Mouse (Mus musculus): ENCODE measurements around the gene Wdr1. TPM values are rescaled to one million over a fixed set of nuclear protein-coding genes. Genes with fewer than 3 reads are reported as not detected.

Gene Wdr1
- polyA plus RNA-seq, 1 experiment from 2014 or later: 173 TPM

- H3K36me3 ChIP-seq (replicated peaks): no peaks in the 10 kb centered on the region
- no peaks in the 10 kb centered on the region for H3K27me3 ChIP-seq (ENCODE audit: poor library complexity, severe bottlenecking)
- no peak overlapping the region for H3K27ac ChIP-seq
- no peak overlapping the region for H3K4me3 ChIP-seq
- peaks cover 9% of the 10 kb centered on the region for H3K4me1 ChIP-seq
- 86% methylated on average over 1 of the region's 1 CpGs for WGBS
- no peak for DNase-seq (ENCODE audit: extremely low spot score, low spot score)
- H3K9me3 ChIP-seq: no peaks in the 10 kb centered on the region
Measured at GRCm38 (mm10) chr5:38504116-38504515, 58.9 kb downstream of the Wdr1 start.

- Histone ChIP-seq H3K36me3 (replicated peaks) (no peaks in the 10 kb centered on the region), H3K27ac (no peak within 1 kb of the TSS), H3K9me3 (no peaks in the 10 kb centered on the region), H3K4me1 (peaks cover 9% of the 10 kb centered on the region), H3K4me3 (no peak within 1 kb of the TSS), H3K27me3 (ENCODE audit: poor library complexity, severe bottlenecking) (no peaks in the 10 kb centered on the region)
- DNase-seq (ENCODE audit: extremely low spot score, low spot score): no peak
- 94% methylated on average over 4 of the region's 4 CpGs for WGBS
Measured at GRCm38 (mm10) chr5:38502992-38503391, 60.0 kb downstream of the Wdr1 start, which contains the start of gene Slc2a9. TSS of gene Slc2a9 (minus strand) at chr5:38503143.

- peaks cover 5% of the 10 kb centered on the region for H3K4me1 ChIP-seq
- no peak overlapping the region for H3K4me3 ChIP-seq
- H3K36me3 ChIP-seq (replicated peaks): no peaks in the 10 kb centered on the region
- H3K9me3 ChIP-seq: no peaks in the 10 kb centered on the region
- H3K27me3 ChIP-seq (ENCODE audit: poor library complexity, severe bottlenecking): no peaks in the 10 kb centered on the region
- DNase-seq (ENCODE audit: extremely low spot score, low spot score): no peak
- WGBS: 95% methylated on average over 8 of the region's 8 CpGs
- H3K27ac ChIP-seq: no peak overlapping the region
Measured at GRCm38 (mm10) chr5:38500043-38500442, 63.0 kb downstream of the Wdr1 start.

- H3K36me3 ChIP-seq (replicated peaks): no peaks in the 10 kb centered on the region
- 74% methylated on average over 7 of the region's 7 CpGs for WGBS
- no peaks in the 10 kb centered on the region for H3K9me3 ChIP-seq
- no peak for DNase-seq (ENCODE audit: extremely low spot score, low spot score)
- no peaks in the 10 kb centered on the region for H3K27me3 ChIP-seq (ENCODE audit: poor library complexity, severe bottlenecking)
- no peak overlapping the region for H3K27ac ChIP-seq
- H3K4me3 ChIP-seq: no peak overlapping the region
- H3K4me1 ChIP-seq: 0 out of 2 replicates have a peak, but pooled peaks cover under 1% of the 10 kb centered on the region
Measured at GRCm38 (mm10) chr5:38499316-38499811, 63.7 kb downstream of the Wdr1 start.

- 73% methylated on average over 5 of the region's 5 CpGs for WGBS
Measured at GRCm38 (mm10) chr5:38498479-38498878, 64.5 kb downstream of the Wdr1 start.

GRCm38 (mm10) chr5:38496491-38497057 lies 66.4 kb downstream of the Wdr1 start:
- H3K27ac ChIP-seq: no peak overlapping the region
- no peak for DNase-seq (ENCODE audit: extremely low spot score, low spot score)
- WGBS: 87% methylated on average over 8 of the region's 8 CpGs
- H3K4me3 ChIP-seq: no peak overlapping the region
- H3K36me3 ChIP-seq (replicated peaks): no peaks in the 10 kb centered on the region
- H3K27me3 ChIP-seq (ENCODE audit: poor library complexity, severe bottlenecking): no peaks in the 10 kb centered on the region
- no peaks in the 10 kb centered on the region for H3K4me1 ChIP-seq
- H3K9me3 ChIP-seq: no peaks in the 10 kb centered on the region

More at GRCm38 (mm10) chr5:38498479-38498878, 64.5 kb downstream of the Wdr1 start:
- DNase-seq (ENCODE audit: extremely low spot score, low spot score): no peak
- no peak overlapping the region for H3K27ac ChIP-seq
- H3K36me3 ChIP-seq (replicated peaks): no peaks in the 10 kb centered on the region
- H3K4me3 ChIP-seq: no peak overlapping the region
- H3K4me1 ChIP-seq: no peaks in the 10 kb centered on the region
- no peaks in the 10 kb centered on the region for H3K9me3 ChIP-seq
- H3K27me3 ChIP-seq (ENCODE audit: poor library complexity, severe bottlenecking): no peaks in the 10 kb centered on the region

- Histone ChIP-seq H3K36me3 (replicated peaks) (no peaks in the 10 kb centered on the region), H3K4me1 (no peaks in the 10 kb centered on the region), H3K27ac (no peak overlapping the region), H3K9me3 (no peaks in the 10 kb centered on the region), H3K4me3 (no peak overlapping the region), H3K27me3 (ENCODE audit: poor library complexity, severe bottlenecking) (no peaks in the 10 kb centered on the region)
- 93% methylated on average over 6 of the region's 6 CpGs for WGBS
- DNase-seq (ENCODE audit: extremely low spot score, low spot score): no peak
Measured at GRCm38 (mm10) chr5:38493890-38494289, 69.1 kb downstream of the Wdr1 start.

GRCm38 (mm10) chr5:38491763-38492162 lies 71.3 kb downstream of the Wdr1 start:
- Histone ChIP-seq H3K27me3 (ENCODE audit: poor library complexity, severe bottlenecking) (no peaks in the 10 kb centered on the region), H3K4me1 (peaks cover 7% of the 10 kb centered on the region; the same call in 1 of the 2 replicates), H3K9me3 (no peaks in the 10 kb centered on the region), H3K36me3 (replicated peaks) (no peaks in the 10 kb centered on the region), H3K27ac (no peak overlapping the region), H3K4me3 (no peak overlapping the region)
- DNase-seq (ENCODE audit: extremely low spot score, low spot score): no peak
- 89% methylated on average over 8 of the region's 8 CpGs for WGBS

GRCm38 (mm10) chr5:38489739-38490138 lies 73.3 kb downstream of the Wdr1 start:
- no peak for DNase-seq (ENCODE audit: extremely low spot score, low spot score)
- Histone ChIP-seq H3K27ac (no peak overlapping the region), H3K4me1 (peaks cover 7% of the 10 kb centered on the region; the same call in 1 of the 2 replicates), H3K36me3 (replicated peaks) (no peaks in the 10 kb centered on the region), H3K27me3 (ENCODE audit: poor library complexity, severe bottlenecking) (no peaks in the 10 kb centered on the region), H3K9me3 (no peaks in the 10 kb centered on the region), H3K4me3 (no peak overlapping the region)
- WGBS: 86% methylated on average over 4 of the region's 4 CpGs

GRCm38 (mm10) chr5:38488673-38489615 lies 74.1 kb downstream of the Wdr1 start:
- WGBS: 86% methylated on average over 20 of the region's 20 CpGs

GRCm38 (mm10) chr5:38488026-38488425 lies 75.0 kb downstream of the Wdr1 start:
- Histone ChIP-seq H3K4me3 (no peak overlapping the region), H3K27me3 (ENCODE audit: poor library complexity, severe bottlenecking) (no peaks in the 10 kb centered on the region), H3K4me1 (peaks cover 13% of the 10 kb centered on the region; the same call in 1 of the 2 replicates), H3K27ac (no peak overlapping the region), H3K9me3 (no peaks in the 10 kb centered on the region), H3K36me3 (replicated peaks) (no peaks in the 10 kb centered on the region)
- 62% methylated on average over 6 of the region's 6 CpGs for WGBS
- no peak for DNase-seq (ENCODE audit: extremely low spot score, low spot score)

More at GRCm38 (mm10) chr5:38488673-38489615, 74.1 kb downstream of the Wdr1 start:
- no peaks in the 10 kb centered on the region for H3K27me3 ChIP-seq (ENCODE audit: poor library complexity, severe bottlenecking)
- peaks cover 13% of the 10 kb centered on the region; the same call in 1 of the 2 replicates for H3K4me1 ChIP-seq
- no peak for DNase-seq (ENCODE audit: extremely low spot score, low spot score)
- no peaks in the 10 kb centered on the region for H3K36me3 ChIP-seq (replicated peaks)
- no peak overlapping the region for H3K4me3 ChIP-seq
- H3K27ac ChIP-seq: no peak overlapping the region
- H3K9me3 ChIP-seq: no peaks in the 10 kb centered on the region

- H3K27ac ChIP-seq: no peak overlapping the region
- H3K9me3 ChIP-seq: no peaks in the 10 kb centered on the region
- H3K27me3 ChIP-seq (ENCODE audit: poor library complexity, severe bottlenecking): no peaks in the 10 kb centered on the region
- H3K4me3 ChIP-seq: no peak overlapping the region
- no peaks in the 10 kb centered on the region for H3K36me3 ChIP-seq (replicated peaks)
- H3K4me1 ChIP-seq: peaks cover 13% of the 10 kb centered on the region; the same call in 1 of the 2 replicates
- no peak for DNase-seq (ENCODE audit: extremely low spot score, low spot score)
- WGBS: 90% methylated on average over 4 of the region's 4 CpGs
Measured at GRCm38 (mm10) chr5:38487247-38487646, 75.8 kb downstream of the Wdr1 start.

- Histone ChIP-seq H3K4me3 (no peak overlapping the region), H3K27ac (no peak overlapping the region), H3K4me1 (peaks cover 14% of the 10 kb centered on the region), H3K36me3 (replicated peaks) (no peaks in the 10 kb centered on the region), H3K9me3 (no peaks in the 10 kb centered on the region), H3K27me3 (ENCODE audit: poor library complexity, severe bottlenecking) (peaks cover 5% of the 10 kb centered on the region; the same call in 1 of the 2 replicates)
- WGBS: 78% methylated on average over 4 of the region's 4 CpGs
- no peak for DNase-seq (ENCODE audit: extremely low spot score, low spot score)
Measured at GRCm38 (mm10) chr5:38485946-38486345, 77.1 kb downstream of the Wdr1 start.

All from forebrain, embryonic 10.5 days (tissue).